Mouse (Mus musculus) urinary bladder, adult 18-20 months (tissue): Measurements from ENCODE around the gene Bcr.
"Not testable (repeated sequence)": the region's sequence is repeated elsewhere in the genome, so short reads cannot be mapped to it uniquely, and the experiment has no call there.

Experiments
- DNase-seq, 2 experiments: peaks; one replicate each; pipeline ENCODE4 v3.0.0; 2022; ENCODE audit warnings: low spot score in 2 of 2, mixed read lengths in 2 of 2

Gene Bcr

DNA sequence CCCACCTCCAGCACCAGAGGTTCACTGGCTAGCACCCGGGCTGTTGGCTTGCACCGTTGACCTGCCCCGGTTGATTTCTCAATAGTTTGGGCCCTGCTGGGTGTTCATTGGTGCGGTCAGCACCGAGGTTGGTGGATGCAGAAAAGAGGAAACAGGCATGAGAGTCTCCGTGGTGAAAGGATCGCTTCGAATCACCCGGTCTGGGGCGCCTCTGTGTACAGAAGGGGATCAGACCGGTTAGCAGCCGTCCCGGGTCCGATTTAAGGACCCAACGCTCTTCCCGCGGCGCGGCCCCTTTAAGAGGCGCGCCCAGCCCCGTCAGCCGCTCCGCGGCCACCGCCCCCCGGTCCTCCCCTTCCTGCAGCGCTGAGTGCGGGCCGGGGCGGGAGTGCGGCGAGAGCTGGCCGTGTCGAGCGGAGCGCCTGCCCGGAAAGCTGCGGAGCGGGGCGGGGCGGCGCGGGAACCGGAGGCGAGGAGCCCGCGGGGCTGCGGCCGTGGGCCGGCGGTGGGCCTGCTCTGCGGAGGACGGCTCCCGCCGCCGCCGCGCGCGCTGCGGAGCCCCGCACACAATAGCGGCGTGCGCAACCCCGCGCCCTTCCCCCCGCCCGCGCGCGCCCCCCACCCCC lies at the start of gene Bcr:
TSS of gene Bcr (plus strand) at position 376 of the 626 bp plus-strand sequence.
- peak; percentile 71 to 77 for DNase-seq

DNA sequence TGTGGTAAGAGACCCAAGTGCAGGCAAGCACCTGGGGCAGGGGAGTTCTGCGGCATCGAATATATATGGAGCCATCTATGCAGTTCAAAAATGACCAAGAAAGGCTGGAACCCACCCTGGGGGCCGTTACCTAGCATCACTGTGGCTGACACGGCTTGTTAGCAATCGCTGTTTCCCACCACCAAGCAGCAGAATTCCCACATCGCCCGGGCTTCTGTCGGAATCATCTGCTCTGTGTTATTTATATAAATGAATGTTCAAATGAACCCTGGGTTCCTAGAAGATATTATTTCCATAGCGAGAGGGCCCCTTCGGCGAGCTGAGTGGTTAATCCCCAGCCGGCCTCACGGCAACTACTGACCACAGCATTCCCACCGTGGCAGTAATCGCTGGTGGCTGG lies 49.7 kb upstream of the Bcr start:
- DNase-seq = no peak

DNA sequence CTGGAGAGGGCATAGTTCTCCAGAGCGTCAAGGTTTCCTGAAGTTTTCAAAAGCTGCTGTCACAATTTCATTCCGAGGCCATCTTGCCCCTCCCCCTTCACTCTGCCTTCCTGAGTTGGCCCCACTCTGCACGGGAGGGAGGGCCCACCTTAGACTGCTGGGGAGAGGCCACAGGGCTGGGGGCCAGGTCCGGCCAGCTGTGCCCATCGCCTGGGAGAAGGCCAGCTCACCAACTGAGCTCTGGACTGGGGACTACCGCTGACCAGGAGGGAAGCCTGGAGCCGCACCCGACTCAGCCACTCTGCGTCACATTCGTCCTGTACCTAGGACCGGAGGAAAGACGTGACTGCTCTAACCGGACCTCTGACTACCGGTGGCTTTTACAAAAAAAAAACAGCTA lies 44.9 kb upstream of the Bcr start:
- no peak for DNase-seq

DNA sequence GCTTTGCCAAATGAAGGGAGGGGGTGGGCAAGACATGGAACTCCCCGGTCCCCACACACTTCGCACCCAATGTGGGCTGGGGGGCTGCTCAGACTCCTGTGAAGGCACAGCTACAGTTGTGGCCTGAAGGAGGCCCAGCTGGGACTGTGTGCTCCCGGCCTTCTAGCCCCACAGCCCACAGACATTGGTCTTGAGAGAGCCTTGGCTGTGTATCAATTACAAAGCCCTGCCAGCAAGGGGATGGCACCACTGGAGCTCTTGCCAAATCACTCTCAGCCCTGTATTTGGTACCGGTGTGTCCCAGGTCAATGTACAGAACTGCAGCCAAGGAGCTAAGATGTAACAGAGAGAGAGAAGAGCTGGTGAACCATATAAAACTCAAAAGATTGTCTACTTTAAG lies 43.9 kb upstream of the Bcr start:
- DNase-seq = no peak

DNA sequence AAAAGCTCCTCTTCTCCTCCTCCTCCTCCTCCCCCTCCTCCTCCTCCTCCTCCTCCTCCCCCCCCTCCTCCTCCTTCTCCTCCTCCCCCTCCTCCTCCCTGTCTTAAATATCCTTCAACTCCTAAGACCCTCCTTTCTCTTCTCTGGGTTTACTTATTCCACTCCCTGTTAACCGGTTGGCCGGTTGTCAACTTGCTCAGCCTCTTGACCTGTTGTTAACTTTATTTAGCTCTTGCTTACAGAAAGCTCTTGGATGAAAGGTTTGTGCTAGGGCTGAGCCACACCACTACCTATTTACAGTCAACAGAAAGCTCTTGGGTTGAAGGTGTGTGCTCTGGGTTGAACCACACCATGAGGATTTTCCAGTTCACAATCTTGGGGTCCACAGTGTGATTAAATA lies 40.1 kb upstream of the Bcr start:
- no peak for DNase-seq

DNA sequence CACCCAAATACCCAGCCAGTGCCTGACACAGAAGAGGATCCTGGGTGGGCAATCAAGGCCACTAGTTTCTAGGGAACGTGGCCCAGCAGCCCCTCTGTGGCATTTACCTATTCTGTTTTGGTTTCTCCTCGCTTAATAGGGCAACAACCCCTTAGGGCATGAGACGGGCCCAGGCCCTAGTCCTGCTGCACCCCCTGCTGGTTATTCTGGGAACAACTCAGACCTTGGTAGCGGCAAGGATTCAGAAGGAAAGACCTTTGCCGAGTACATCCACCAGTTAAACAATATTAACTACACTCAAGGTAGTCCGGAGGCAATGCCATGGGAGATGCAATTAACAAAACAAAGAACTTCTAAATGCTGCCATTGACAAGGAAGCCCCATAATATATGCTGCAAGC lies 39.3 kb upstream of the Bcr start:
- peak; percentile 42 to 65 for DNase-seq

DNA sequence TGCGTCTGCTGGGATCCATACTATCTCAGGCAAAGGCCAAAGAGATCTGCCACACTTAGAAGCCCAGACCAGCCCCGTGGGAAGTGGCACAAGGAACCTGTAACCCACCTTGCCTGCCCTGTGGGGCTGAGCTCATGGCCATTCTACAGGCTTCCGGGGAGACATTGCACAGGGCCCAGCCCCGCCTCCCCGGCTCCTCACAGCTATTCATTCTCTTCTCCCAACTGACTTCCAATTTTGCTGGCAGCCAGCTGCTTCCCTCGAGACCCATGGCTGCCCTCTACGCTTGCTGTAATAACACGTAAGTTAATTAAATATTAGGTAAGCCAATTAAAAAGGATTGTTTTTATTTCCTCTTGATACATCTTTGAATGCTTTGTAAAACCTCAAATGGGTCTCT lies 33.9 kb upstream of the Bcr start:
- no peak for DNase-seq

DNA sequence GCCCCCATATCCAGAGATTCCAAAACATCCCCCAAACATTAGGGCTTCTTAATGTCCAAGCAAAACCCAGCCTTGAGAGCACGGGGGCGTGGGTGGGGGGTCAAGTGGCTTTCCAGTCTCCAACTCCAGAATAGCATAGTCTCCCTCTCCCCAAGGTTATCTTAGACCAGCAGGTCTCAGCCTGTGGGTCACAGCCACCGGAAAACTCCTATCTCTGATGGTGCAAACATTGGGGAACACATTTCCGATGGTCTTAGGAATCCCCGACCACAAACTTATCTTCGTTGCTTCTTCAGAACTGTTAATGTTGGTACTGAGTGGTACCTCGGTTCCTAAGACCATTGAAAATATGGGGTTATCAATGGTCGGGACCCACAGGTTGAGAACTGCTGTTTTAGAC lies 31.6 kb upstream of the Bcr start:
- no peak for DNase-seq

DNA sequence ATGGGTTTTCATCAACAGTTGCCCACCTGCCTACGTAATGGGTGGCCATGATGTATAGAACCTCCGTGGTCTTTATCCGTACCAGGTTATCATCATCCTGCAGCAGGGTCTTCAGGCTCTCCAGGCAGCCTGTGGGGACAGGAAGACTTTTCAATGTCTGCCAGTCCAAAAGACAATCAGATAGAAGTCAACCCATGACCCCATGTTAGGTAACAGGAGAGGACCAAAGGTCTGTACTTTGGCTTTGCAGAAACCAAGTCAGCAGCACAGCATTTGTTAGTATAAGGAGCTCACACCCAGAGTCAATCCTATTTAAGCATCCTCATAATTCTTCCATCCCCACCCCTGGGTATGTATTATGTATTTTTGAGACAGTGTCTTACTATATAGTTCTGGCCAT lies 30.7 kb upstream of the Bcr start:
- no peak for DNase-seq

DNA sequence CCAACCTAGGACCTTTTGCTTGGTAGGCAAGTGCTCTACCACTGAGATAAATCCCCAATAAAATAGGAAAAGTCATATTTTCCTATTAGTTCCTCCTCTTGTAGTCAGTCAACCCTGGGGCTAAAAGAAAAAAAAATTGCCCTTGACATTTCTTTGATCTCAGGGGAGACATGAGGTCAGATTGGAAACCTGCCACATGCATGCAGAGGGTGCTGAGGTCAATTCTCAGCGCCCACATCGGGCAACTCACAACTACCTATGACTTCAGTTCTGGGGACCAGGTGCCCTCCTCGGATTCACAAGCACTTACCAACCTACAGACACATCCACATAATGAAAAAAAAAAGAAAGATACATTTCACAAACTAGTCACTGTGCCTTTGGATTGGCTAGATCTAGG lies 30.2 kb upstream of the Bcr start:
- no peak for DNase-seq

DNA sequence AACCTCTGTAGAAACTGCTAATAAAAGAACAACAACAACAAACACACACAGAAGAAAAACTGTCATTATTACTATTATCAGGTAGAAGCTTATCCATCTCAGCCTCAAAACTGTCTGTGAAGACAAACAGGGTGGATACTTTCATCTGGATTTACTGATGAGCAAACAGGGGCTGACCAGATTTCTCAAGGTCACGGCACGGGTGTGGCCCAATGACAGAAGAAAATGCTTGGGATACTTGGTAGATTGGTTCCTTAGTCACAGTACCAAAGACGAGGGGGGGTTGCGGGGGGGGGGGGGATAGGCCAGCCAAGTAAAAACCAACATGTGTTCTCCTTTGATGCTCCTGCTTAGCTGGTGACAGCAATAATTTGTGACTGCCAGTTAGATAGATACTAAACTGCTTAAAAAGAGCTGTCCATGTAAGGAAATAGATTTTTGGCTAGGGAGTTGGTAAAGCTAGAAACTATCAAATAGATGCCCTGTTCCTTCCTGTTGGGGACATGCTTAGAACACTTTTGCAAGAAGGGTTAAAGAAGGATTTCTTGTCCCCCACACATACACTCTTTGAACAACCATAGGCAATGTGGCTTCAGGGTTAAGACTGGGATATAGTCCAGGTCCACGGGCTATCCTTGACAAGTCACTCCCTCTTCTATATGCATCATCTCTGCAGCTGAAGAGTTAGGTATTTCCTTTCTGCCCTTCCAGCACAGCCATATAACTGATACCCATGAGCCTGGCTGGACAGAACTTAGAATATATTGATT lies 28.9 kb upstream of the Bcr start:
- no peak for DNase-seq

DNA sequence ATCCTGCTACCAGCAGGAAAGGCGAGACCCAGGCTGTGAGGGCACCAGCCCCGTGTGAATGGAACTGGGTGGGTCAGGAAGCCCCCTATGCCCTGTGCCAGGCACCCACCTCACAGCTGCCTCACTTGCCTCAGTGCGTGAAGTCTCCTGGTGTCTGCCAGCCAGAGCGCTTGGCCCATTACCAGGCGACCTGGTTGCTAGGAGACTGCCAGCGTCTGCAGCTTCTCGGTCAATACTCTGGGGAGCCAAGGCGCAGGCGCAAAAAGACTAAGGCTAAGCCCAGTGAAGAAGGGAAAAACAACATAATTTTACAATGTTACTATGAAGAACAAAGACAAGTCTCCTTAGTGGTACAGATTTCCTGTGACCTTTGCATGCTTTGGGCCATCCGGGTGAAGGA lies 28.0 kb upstream of the Bcr start, which contains the start of gene Rsph14:
TSS of gene Rsph14 (minus strand) at position 192 of the 400 bp plus-strand sequence.
- DNase-seq = peak in 1 of 2 experiments; percentile 27

DNA sequence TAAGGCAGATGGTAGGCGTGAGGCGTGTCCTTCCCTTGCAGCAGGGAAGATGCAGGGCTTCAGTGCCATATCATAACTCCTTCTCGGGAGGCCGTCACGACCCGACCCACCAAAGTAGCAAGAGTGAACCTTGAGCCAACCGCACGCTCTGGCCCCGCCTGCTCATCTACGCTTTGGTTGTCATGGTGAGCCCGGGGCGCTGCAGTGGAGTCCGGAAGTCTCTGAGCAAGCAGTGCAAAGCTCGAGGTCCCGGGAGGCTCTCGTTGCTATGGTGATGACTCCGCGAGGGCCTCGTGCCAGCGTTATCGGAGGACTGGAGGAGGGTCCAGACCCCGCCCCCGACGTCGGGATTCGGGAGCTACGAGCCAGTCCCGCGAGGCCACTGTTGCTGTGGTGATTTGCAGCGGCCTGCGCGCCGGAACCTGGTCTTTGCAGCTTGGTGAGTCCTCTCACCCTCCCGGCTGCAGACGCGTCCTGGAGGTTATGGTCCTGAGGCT lies 23.5 kb upstream of the Bcr start, which contains the start of gene Rab36:
TSS of gene Rab36 (plus strand) at position 176 of the 497 bp plus-strand sequence.
- peak; percentile 73 to 82 for DNase-seq

DNA sequence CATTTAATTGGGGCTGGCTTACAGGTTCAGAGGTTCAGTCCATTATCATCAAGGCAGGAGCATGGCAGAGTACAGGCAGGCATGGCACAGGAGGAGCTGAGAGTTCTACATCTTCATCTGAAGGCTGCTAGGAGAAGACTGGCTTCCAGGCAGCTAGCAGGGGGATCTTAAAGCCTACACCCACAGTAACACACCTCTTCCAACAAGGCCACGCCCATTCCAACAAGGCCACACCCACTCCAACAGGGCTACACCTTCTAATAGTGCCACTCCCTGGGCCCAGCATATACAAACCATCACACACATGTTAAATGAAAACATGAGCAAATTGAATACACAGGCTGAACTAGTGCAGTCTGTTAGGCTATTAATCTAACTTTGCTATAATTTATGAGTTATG lies 18.3 kb upstream of the Bcr start:
- DNase-seq = not testable (repeated sequence)

DNA sequence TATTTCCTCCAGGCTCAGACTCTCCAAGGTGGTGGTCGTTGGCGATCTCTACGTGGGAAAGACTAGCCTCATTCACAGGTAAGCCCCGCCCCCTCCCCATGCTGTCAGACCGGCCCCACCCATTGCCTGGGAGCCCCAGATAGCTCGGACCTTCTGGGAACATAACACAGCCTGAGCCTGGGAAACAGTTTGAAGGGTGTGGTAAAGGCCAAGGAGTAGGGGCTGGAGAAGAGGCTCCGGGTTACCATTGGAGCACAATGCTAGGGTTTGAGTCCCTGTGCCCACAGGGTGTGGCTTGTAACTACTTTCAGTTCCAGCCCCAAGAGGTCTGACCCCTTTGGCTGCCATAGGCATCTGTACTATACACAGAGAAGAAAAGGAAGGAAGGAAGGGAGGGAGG lies 15.9 kb upstream of the Bcr start:
- DNase-seq = no peak

DNA sequence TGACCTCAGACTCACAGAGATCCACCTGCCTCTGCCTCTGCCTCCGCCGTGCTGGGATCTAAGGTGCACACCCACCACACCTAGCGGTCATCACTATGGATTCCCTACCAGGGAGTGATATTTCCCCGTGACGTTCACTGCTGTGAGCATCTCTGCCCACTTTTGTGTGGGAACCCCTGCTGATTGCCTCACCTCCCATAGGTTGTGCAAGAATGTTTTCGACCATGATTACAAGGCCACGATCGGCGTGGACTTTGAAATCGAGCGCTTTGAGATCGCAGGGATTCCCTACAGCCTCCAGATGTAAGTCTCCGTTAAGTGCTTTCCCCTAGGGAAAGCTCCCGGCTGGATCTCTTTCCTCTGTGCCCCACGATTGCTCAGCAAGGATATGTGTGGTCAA lies 14.6 kb upstream of the Bcr start:
- DNase-seq = no peak

DNA sequence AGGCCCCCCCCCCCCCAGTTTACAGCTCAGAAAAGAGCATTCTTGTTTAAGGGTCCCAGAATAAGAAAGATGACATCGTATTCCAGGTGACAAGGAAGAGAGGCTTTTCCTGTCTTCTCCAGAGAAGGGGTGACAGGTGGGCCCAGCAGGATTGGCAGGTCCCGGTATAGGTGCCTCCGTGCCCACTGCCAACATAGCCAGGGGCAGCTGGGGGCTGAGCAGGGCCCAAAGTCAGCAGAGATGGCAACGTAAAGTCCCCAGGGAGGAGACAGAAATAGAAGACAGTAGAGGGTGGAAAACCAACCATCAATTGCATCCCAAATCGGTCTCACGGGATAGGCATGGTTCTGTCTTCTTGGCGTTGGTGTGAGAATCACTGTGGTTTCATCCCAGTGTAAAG lies 11.7 kb upstream of the Bcr start:
- no peak for DNase-seq

DNA sequence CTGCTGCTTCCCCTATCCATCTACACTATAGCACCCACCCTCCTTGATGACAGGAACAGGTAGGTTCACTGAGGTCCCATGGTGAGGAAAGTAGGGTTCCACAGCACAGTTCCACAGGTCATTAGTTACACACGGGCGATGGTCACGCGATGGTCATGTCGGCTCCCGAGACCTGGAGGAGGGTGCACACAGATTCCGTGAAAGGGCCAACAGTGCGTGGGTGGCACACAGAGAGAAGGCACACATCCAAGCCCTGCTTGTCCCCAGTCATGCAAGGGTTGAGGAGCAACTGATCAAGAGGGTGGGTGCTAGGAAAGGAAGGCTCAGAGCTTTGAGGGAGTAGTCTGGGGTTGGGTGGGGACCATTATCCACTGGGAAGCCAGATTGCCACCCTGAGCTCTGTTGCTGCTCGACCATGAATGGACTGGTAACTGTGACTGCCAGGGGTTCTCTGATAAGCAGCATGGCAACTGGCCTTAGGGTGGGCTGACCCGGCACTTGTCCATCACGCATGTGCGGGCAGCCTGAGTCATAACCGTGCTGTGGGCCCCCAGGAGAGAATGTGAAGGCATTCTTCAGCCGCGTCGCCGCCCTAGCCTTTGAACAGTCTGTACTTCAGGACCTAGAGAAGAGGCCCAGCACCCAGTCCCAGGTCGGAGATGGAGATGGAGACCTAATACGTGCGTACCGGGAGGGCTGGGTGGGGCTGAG lies 8.9 kb upstream of the Bcr start:
- DNase-seq = no peak

DNA sequence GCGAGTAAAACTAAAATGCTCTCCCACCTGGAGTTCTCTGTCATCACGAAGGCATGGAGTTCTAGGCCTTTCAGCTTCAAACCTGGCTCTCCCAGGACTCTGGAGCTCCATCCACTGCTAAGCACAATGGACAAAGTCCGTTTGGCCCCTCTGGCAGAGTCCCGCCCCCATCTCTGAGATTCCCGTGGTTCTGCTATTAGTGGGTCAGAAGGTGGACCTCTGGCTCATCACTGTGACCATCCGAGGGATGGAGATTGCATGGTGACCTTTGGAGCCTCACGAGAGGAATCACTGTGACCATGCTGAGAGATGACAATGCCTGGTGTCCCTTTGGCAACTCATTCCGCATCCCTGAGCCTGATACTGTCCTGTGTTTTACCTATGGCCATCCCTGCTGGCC lies 7.5 kb upstream of the Bcr start:
- no peak for DNase-seq

DNA sequence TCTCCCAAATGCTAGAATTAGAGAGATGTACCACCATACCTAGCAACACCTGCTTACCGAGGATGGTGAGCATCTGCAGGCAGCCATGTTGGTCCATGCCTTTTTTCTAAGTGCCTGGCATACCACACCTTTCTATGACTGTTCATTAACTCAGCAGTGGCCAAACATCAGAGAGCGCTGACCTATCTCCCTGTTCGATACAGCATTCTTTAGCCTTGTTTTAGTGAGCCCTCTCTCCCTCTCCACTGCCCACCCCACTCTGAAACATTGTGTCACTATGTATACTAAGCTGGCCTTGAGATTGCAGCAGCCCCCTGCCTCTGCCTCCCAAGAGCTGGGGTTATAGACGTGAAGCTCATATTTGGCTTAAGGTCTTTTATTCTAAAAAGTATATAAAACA lies 6.7 kb upstream of the Bcr start:
- no peak for DNase-seq

DNA sequence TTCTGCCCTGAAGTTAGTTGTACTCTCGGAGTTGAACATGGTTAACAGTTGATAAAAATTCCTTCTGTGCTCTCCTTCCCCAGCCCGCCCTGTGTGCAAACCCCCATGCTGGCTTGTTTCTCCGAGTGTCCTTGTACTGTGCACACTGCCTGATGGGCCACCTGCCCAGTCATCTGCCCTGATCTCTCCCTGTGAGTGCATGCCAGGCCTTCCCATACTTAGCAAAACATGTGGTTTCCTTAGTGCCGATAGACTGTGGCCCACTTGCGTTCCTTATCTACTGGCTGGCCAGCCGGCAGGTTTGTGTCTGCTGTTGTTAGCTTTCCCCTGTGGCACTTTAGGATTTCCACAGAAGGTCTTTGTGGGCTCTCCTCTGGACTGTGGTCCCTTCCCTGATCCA lies 6.3 kb upstream of the Bcr start:
- no peak for DNase-seq

DNA sequence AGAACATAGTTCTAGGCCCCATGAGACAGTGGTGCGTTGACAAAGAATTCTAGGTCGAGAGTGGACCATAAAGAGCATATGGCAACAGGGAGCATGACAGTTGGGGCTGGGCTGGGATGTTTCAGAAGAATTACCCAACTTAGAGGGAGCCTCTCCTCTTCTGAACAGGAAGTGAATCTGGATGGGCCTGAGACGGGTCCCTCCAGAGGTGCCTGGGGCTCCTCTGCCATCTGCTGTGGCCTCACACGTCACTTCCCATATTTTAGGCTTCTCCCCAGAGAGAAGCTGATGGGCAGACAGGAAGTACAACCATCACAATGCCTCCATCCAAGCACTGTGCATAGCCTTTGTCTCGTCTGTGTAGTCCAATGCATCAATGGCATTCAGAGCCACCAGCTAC lies 4.7 kb upstream of the Bcr start:
- DNase-seq = no peak

DNA sequence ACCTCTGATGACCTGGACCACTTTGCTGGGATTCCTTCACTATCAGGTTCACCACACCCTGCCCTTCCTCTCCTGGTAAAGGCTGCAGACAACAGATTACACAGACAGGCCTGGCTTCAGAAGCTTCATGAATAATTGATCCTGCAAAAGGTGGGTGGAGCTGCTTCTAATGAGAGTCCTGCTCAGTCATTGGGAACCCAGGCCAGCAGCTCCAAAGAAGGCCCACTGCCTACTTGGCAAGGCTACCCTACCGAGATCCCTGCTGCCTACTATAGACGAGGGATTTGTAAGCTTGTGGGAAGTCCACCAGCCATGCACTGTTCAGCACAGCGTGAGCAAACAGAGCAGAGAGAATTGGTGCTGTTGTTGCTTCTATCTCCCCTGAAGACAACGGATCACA lies 4.1 kb upstream of the Bcr start:
- DNase-seq = no peak
